Mouse (Mus musculus) liver, adult 2 months (tissue): ENCODE measurements around the gene Serpinb6a.

Source experiments
- CTCF ChIP-seq: fragments of 200-500 bp; IDR thresholded peaks from 2 replicates; pipeline ENCODE4 v1.5.1; 2011; ENCODE audit warnings: low read depth, low read length, control low read depth
- POLR2A ChIP-seq: fragments of 200-500 bp; IDR thresholded peaks from 2 replicates; pipeline ENCODE4 v1.6.1; 2011; ENCODE audit warnings: low read length, control low read depth; ENCODE audit not compliant: insufficient read depth; ENCODE audit errors: extremely low read depth

GRCm38 (mm10) chr13:34051692-34052091 lies 49.1 kb upstream of the Serpinb6a start:
- no peak for TF ChIP-seq CTCF
- no peak for TF ChIP-seq POLR2A
